Mouse (Mus musculus) layer of hippocampus, adult 11-12 months (tissue): Measurements from ENCODE around the gene Olfr1133.
"Not testable (repeated sequence)": the region's sequence is repeated elsewhere in the genome, so short reads cannot be mapped to it uniquely, and the experiment has no call there.

Source experiments
- DNase-seq: peaks from one replicate; pipeline ENCODE4 v3.0.0; 2022; ENCODE audit warnings: low spot score

The Olfr1133 gene

DNA sequence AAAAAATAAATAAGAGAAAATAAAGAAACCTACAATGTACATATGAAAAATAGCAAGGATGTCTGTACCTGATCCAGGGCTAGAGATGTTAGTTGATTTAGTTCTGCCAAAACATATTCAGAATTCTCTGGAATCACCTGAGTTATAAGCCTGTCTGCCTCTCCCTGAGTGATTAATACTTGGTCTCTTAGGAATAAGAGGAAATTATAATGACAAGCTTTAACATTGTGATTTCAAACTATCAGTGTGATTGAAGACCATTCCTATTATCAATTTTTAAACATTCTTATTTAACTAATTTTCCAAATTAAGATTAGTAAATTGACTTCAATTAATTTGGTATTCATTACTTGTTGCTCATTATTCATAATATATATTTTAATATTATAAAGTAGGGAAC is at the start of gene Olfr1133:
Gene Olfr1133, minus strand, starts transcription at position 101 of the 400 bp plus-strand sequence.
- DNase-seq, result no peak

DNA sequence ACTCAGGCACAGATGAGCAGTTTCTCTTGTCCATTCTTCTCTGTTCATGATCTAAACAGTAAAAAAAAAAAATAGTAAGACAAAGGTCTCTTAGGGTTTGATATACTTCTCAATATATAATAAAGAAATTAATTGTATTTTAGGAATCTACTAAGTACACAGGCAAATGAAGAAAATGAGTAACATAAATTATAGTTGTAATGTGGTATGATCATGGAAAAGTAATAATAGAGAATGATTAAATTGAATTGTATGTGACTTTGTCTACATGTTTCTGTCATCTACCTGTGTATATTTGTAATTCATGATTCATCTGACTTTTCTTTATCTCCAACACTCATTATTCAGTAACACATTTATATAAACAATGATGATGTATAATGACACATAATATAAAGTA is 46.7 kb upstream of the Olfr1133 start, which contains the start of gene Olfr1136:
Gene Olfr1136, minus strand, starts transcription at position 101 of the 400 bp plus-strand sequence.
- DNase-seq, result no peak

GRCm38 (mm10) chr2:87673564-87673963 is 26.4 kb upstream of the Olfr1133 start, which contains the start of gene Olfr1135:
Olfr1135 (minus strand) TSS chr2:87673664.
- DNase-seq, result no peak

GRCm38 (mm10) chr2:87658360-87658759 is 11.2 kb upstream of the Olfr1133 start, which contains the start of gene Olfr1134:
Olfr1134 (minus strand) TSS chr2:87658460.
- DNase-seq, result no peak

DNA sequence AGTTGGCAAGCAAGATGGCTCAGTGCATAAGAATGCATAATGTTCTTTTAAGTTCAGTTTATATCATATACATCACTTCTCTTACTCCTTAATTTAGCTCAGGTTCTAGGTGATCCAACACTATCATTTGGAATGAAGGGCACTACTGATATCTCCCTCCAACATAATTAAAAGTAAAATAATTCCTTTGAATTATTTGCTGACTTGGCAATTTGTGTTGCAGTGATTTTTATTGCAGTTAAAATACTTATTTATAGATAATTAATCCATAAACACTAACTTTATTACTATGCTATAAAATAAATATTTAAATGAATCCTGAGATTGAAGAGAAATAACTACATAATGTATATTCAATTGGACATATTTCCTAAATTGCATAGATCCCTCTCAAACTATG is 4.7 kb downstream of the Olfr1133 start:
- no peak for DNase-seq

GRCm38 (mm10) chr2:87637435-87637834 is 9.7 kb downstream of the Olfr1133 start, which contains the start of gene Olfr1132:
Olfr1132 (minus strand) TSS chr2:87637535.
- DNase-seq, result no peak

DNA sequence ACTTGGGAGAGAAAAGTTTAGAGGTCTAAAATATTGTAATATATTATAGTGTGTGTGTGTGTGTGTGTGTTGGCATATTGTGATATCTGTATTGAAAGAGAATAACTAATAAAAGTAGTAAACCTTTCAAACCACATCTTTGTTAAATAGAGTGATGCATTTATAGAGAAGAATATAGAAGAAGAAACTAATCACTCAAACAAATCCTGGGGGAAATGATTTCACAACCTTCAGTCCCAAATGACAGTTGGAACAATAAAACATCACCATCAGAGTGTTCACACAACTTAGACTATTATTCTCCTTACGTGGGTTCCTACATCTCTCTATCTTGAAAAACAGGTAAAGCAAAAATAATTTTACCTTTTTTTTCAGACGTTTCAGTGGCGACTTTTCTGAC is 20.4 kb downstream of the Olfr1133 start, which contains the start of gene Olfr1131:
Gene Olfr1131, plus strand, starts transcription at position 301 of the 400 bp plus-strand sequence.
- DNase-seq, result no peak

DNA sequence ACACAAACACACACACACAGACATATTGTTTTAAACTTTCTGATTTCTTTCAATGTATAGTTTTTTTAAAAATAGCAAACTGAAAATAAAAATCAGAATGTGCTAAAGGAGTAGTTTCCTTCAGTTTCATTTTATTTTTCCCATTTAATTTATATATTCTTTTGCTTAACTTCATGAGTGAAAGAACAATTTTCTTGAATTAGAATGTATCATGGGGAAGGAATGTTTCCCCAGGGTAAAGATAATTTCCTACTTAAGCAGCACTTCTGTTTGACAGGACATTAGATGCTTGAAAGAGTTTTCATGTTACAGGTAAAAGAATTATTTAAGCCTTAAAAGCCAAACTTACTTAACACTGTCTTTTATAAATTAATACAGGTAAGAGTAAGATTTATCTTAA is 41.3 kb downstream of the Olfr1133 start, which contains the start of gene Olfr1130:
Gene Olfr1130, plus strand, starts transcription at position 301 of the 400 bp plus-strand sequence.
- DNase-seq, result not testable (repeated sequence)
